Mouse (Mus musculus): ENCODE results near the gene Apon. TPM values are rescaled to one million over a fixed set of nuclear protein-coding genes. Genes with fewer than 3 reads are reported as not detected.
A peak's percentile ranks its signal among the peaks of the same experiment; 100 is the strongest.

The Apon gene
- polyA plus RNA-seq, 1 experiment from 2014 or later: 0.17 TPM

- no peak overlapping the region for H3K4me2 ChIP-seq
- peaks cover 12% of the 10 kb centered on the region for H3K27me3 ChIP-seq (replicated peaks)
- H3K9me3 ChIP-seq: no peaks in the 10 kb centered on the region
- H3K36me3 ChIP-seq: no peaks in the 10 kb centered on the region
- WGBS: 90% methylated on average over 18 of the region's 18 CpGs
- 0 out of 2 replicates have a peak, but pooled peaks cover under 1% of the 10 kb centered on the region for H3K4me1 ChIP-seq
- no peak overlapping the region for H3K4me3 ChIP-seq
- no peak overlapping the region for H3K27ac ChIP-seq (replicated peaks)
- ATAC-seq (ENCODE audit: extremely low read depth, insufficient number of reproducible peaks, low FRiP score, low TSS enrichment): no peak
- H3K9ac ChIP-seq: no peak overlapping the region
Measured at GRCm38 (mm10) chr10:128218387-128219117, 35.3 kb upstream of the Apon start.

GRCm38 (mm10) chr10:128221533-128222286 lies 32.2 kb upstream of the Apon start:
- peaks cover 7% of the 10 kb centered on the region; the same call in 1 of the 2 replicates for H3K4me1 ChIP-seq
- no peaks in the 10 kb centered on the region for H3K36me3 ChIP-seq
- no peak for ATAC-seq (ENCODE audit: extremely low read depth, insufficient number of reproducible peaks, low FRiP score, low TSS enrichment)
- no peaks in the 10 kb centered on the region for H3K9me3 ChIP-seq
- no peak overlapping the region for H3K27ac ChIP-seq (replicated peaks)
- H3K4me3 ChIP-seq: no peak overlapping the region
- no peaks in the 10 kb centered on the region for H3K27me3 ChIP-seq (replicated peaks)
- no peak overlapping the region for H3K9ac ChIP-seq
- H3K4me2 ChIP-seq: no peak overlapping the region
- WGBS: 56% methylated on average over 16 of the region's 16 CpGs

- H3K4me3 ChIP-seq: no peak overlapping the region
- no peak for ATAC-seq (ENCODE audit: extremely low read depth, insufficient number of reproducible peaks, low FRiP score, low TSS enrichment)
- no peaks in the 10 kb centered on the region for H3K27me3 ChIP-seq (replicated peaks)
- 46% methylated on average over 5 of the region's 5 CpGs for WGBS
- H3K9ac ChIP-seq: no peak overlapping the region
- peaks cover 11% of the 10 kb centered on the region; the same call in 1 of the 2 replicates for H3K4me1 ChIP-seq
- H3K27ac ChIP-seq (replicated peaks): no peak overlapping the region
- no peaks in the 10 kb centered on the region for H3K9me3 ChIP-seq
- no peak overlapping the region for H3K4me2 ChIP-seq
- H3K36me3 ChIP-seq: no peaks in the 10 kb centered on the region
Measured at GRCm38 (mm10) chr10:128225064-128225463, 28.8 kb upstream of the Apon start.

- Histone ChIP-seq H3K36me3 (no peaks in the 10 kb centered on the region), H3K9me3 (no peaks in the 10 kb centered on the region), H3K4me3 (no peak within 1 kb of the TSS), H3K9ac (no peak within 1 kb of the TSS), H3K27me3 (replicated peaks) (no peaks in the 10 kb centered on the region), H3K4me1 (peaks cover 11% of the 10 kb centered on the region; the same call in 1 of the 2 replicates), H3K4me2 (no peak within 1 kb of the TSS), H3K27ac (replicated peaks) (no peak within 1 kb of the TSS)
- 42% methylated on average over 4 of the region's 4 CpGs for WGBS
- ATAC-seq (ENCODE audit: extremely low read depth, insufficient number of reproducible peaks, low FRiP score, low TSS enrichment): no peak
Measured at GRCm38 (mm10) chr10:128225538-128225937, 28.4 kb upstream of the Apon start, which contains the start of gene Mip. TSS of gene Mip (plus strand) at chr10:128225838.

GRCm38 (mm10) chr10:128227592-128227991 lies 26.3 kb upstream of the Apon start:
- Histone ChIP-seq H3K27ac (replicated peaks) (no peak overlapping the region), H3K9me3 (no peaks in the 10 kb centered on the region), H3K4me3 (no peak overlapping the region), H3K9ac (0 out of 2 replicates have a peak overlapping the region, but pooled peaks have one; percentile 19), H3K27me3 (replicated peaks) (no peaks in the 10 kb centered on the region), H3K4me2 (no peak overlapping the region), H3K4me1 (peaks cover 19% of the 10 kb centered on the region), H3K36me3 (no peaks in the 10 kb centered on the region)
- 70% methylated on average over 9 of the region's 9 CpGs for WGBS
- ATAC-seq (ENCODE audit: extremely low read depth, insufficient number of reproducible peaks, low FRiP score, low TSS enrichment): no peak

GRCm38 (mm10) chr10:128228009-128228408 lies 25.9 kb upstream of the Apon start:
- Histone ChIP-seq H3K9me3 (no peaks in the 10 kb centered on the region), H3K36me3 (no peaks in the 10 kb centered on the region), H3K9ac (no peak overlapping the region), H3K27ac (replicated peaks) (no peak overlapping the region), H3K4me2 (no peak overlapping the region), H3K4me1 (peaks cover 23% of the 10 kb centered on the region), H3K4me3 (no peak overlapping the region), H3K27me3 (replicated peaks) (no peaks in the 10 kb centered on the region)
- WGBS: 84% methylated on average over 8 of the region's 8 CpGs
- no peak for ATAC-seq (ENCODE audit: extremely low read depth, insufficient number of reproducible peaks, low FRiP score, low TSS enrichment)

- 0 out of 2 replicates have a peak overlapping the region, but pooled peaks have one; percentile 92 for H3K9ac ChIP-seq
- H3K27ac ChIP-seq (replicated peaks): no peak overlapping the region
- 77% methylated on average over 12 of the region's 12 CpGs for WGBS
- H3K27me3 ChIP-seq (replicated peaks): no peaks in the 10 kb centered on the region
- H3K4me1 ChIP-seq: peaks cover 21% of the 10 kb centered on the region
- H3K36me3 ChIP-seq: peaks cover 11% of the 10 kb centered on the region; the same call in 1 of the 2 replicates
- no peak overlapping the region for H3K4me2 ChIP-seq
- H3K9me3 ChIP-seq: no peaks in the 10 kb centered on the region
- no peak overlapping the region for H3K4me3 ChIP-seq
- no peak for ATAC-seq (ENCODE audit: extremely low read depth, insufficient number of reproducible peaks, low FRiP score, low TSS enrichment)
Measured at GRCm38 (mm10) chr10:128230582-128230981, 23.3 kb upstream of the Apon start.

- peak overlapping the region; percentile 92 for H3K9ac ChIP-seq
- no peak for ATAC-seq (ENCODE audit: extremely low read depth, insufficient number of reproducible peaks, low FRiP score, low TSS enrichment)
- peak overlapping the region; percentile 75 for H3K4me3 ChIP-seq
- H3K4me1 ChIP-seq: peaks cover 21% of the 10 kb centered on the region
- H3K9me3 ChIP-seq: no peaks in the 10 kb centered on the region
- H3K27ac ChIP-seq (replicated peaks): peak overlapping the region; percentile 95
- H3K36me3 ChIP-seq: peaks cover 11% of the 10 kb centered on the region; the same call in 1 of the 2 replicates
- peak overlapping the region; percentile 91 for H3K4me2 ChIP-seq
- whole genome bisulfite sequencing: 22% methylated on average over 5 of the region's 5 CpGs
- no peaks in the 10 kb centered on the region for H3K27me3 ChIP-seq (replicated peaks)
Measured at GRCm38 (mm10) chr10:128231146-128231545, 22.8 kb upstream of the Apon start.

- H3K4me3 ChIP-seq: peak within 1 kb of the TSS; percentile 75
- under 1% methylated on average over 52 of the region's 58 CpGs for WGBS
- H3K9ac ChIP-seq: peak within 1 kb of the TSS; percentile 92
- H3K27ac ChIP-seq (replicated peaks): peak within 1 kb of the TSS; percentile 95
- H3K36me3 ChIP-seq: peaks cover 11% of the 10 kb centered on the region; the same call in 1 of the 2 replicates
- ATAC-seq (ENCODE audit: extremely low read depth, insufficient number of reproducible peaks, low FRiP score, low TSS enrichment): peak; percentile 87
- no peaks in the 10 kb centered on the region for H3K9me3 ChIP-seq
- H3K4me2 ChIP-seq: peak within 1 kb of the TSS; percentile 91
- H3K27me3 ChIP-seq (replicated peaks): no peaks in the 10 kb centered on the region
- peaks cover 21% of the 10 kb centered on the region for H3K4me1 ChIP-seq
Measured at GRCm38 (mm10) chr10:128231697-128232419, 22.0 kb upstream of the Apon start, which contains the start of gene Timeless. TSS of gene Timeless (plus strand) at chr10:128232065.

GRCm38 (mm10) chr10:128232420-128232985 lies 21.4 kb upstream of the Apon start:
- ATAC-seq (ENCODE audit: extremely low read depth, insufficient number of reproducible peaks, low FRiP score, low TSS enrichment): peak; percentile 31; the same call in 1 of the 2 replicates
- Histone ChIP-seq H3K4me1 (peaks cover 22% of the 10 kb centered on the region), H3K36me3 (peaks cover 11% of the 10 kb centered on the region; the same call in 1 of the 2 replicates), H3K4me3 (peak overlapping the region; percentile 75), H3K4me2 (peak overlapping the region; percentile 91), H3K27me3 (replicated peaks) (no peaks in the 10 kb centered on the region), H3K9ac (peak overlapping the region; percentile 92), H3K9me3 (no peaks in the 10 kb centered on the region), H3K27ac (replicated peaks) (peak overlapping the region; percentile 95)
- under 1% methylated on average over 14 of the region's 14 CpGs for WGBS

Measured in heart, embryonic 13.5 days (tissue).